Mouse (Mus musculus) hindlimb bud, embryonic 11.5 days (tissue): ENCODE measurements at regions not wholly inside any gene's neighbourhood (a gene's known extent, or its start where the extent isn't known, plus 50 kb on each side); places are given as distances from the start of the nearest gene placed in this dataset.

Experiments
- DNase-seq: peaks from one replicate; pipeline ENCODE4 v3.0.0-alpha.2; 2012; ENCODE audit warnings: low read depth, low spot score; ENCODE audit errors: extremely low spot score

GRCm38 (mm10) chr12:74527190-74527621 lies 211.0 kb upstream of the Gm11042 start:
- DNase-seq = no peak

GRCm38 (mm10) chr12:74523988-74524387 lies 207.8 kb upstream of the Gm11042 start:
- no peak for DNase-seq

GRCm38 (mm10) chr12:74518032-74518431 lies 201.8 kb upstream of the Gm11042 start:
- no peak for DNase-seq

- DNase-seq = no peak
These were observed 200.3 kb upstream of the Gm11042 start for GRCm38 (mm10) chr12:74516527-74516926.

GRCm38 (mm10) chr12:74502791-74503190 lies 186.6 kb upstream of the Gm11042 start:
- DNase-seq = no peak

DNA sequence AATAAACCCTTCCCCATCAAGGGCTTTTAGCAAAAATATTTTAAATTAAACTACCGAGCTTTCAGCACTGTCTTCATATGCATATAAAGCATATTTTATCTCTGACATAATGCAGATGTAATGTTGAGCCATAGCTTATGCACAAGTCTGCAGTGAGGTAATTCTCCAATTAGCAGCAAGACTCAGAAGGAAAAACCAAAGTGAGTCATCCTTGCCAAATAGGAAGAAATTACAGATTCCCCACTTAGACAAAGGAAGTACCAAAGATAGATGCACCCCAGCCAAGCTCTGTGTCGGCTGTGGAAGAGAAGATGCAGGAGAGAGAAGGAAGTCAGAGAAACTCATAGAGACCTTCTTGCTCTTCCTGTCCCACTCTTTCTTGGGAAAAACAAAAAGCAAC lies 161.4 kb upstream of the Gm11042 start:
- DNase-seq = no peak

- no peak for DNase-seq
These were observed 158.5 kb upstream of the Gm11042 start for GRCm38 (mm10) chr12:74474741-74475140.

GRCm38 (mm10) chr12:74458521-74458920 lies 142.3 kb upstream of the Gm11042 start:
- DNase-seq = no peak

DNA sequence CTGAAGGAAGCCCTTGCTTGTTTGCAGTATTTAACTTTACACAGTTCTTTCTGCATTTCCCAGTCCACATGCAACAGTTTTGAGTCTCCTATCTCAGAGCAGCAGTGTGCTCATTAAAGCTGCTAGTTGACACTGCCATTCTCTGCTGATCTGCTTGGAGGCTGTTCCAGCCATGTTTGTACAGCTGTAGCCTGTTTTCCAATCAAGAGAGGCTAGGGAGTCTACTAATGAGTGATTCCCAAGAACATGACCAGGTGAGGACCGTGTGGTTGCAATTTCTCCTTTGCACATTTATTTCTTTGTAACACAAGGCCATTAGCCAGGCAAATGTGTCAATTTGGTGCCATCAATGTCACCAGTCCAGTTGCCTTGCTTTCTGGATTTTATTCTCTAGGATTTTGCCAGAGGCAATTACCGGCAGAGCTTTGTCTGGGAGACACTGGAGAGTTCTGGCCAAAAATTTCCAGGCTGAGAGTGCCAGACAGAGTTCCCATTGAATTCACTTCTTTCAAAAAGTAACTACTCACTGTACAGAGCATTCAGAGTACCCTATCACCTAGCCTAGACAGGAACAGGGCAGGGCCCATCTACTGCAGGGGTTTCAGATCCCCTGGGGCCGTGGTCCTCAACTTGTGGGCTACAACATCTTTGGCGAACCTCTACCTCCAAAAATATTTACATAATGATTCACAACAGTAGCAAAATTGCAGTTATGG lies 136.3 kb upstream of the Gm11042 start:
- DNase-seq = no peak

DNA sequence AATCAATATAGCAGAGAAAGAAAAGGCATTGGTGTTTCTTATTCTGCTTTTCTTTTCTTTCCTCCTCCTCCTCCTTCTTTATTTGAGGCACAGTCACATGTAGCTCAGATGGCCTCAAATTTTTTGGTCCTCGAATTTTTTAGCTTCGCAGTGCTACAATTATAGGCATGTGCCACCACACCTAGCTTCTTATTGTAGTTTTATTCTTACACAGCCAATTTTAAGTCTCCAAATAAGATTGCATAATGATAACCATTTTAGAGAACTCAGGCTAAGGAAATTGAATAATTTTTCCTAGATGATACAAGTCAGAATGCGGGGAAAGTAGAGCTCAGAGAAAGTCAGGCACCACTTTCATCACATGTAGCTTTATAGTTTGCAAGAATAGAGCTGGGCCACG lies 132.1 kb upstream of the Gm11042 start:
- DNase-seq = no peak

DNA sequence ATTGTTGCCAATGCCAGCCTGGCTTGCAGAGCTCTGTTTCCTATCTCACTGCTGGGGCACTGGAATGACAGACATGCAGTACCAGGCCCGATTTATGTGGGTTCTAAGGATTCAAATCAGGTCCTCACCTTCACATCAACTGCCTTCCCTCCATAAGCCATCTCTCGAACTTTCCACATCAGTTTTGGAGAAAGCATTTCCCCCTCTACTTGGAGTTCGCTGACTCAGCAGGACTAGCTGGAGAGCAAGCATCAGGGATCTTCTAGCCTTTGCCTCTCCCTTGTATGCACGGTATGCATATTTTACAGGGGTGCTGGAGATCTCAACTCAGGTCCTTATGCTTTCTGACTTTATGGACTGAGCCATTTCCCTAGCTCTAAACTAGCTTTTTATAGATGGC lies 118.7 kb upstream of the Gm11042 start:
- DNase-seq = no peak

GRCm38 (mm10) chr12:74414738-74415137 lies 98.5 kb upstream of the Gm11042 start:
- no peak for DNase-seq

DNA sequence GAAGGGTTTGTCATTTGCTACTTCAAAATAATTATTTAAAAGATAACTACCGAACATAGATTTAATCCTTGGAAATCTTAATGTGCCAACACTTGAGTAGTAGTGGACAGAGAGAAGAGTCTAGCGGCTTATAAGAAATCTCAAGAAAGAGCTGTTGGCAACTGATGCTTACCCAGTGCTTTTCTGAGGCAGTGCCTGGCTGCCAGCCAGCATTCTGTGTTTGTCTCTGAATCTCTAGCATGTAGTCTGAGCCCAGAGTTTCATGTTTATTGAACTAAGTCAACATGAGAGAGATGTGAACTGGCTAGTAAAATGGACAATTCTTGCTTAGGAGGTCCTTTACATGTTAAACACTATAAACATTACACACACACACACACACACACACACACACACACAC lies 94.3 kb upstream of the Gm11042 start:
- DNase-seq = no peak

- DNase-seq = no peak
These were observed 91.4 kb upstream of the Gm11042 start for GRCm38 (mm10) chr12:74407591-74408095.

DNA sequence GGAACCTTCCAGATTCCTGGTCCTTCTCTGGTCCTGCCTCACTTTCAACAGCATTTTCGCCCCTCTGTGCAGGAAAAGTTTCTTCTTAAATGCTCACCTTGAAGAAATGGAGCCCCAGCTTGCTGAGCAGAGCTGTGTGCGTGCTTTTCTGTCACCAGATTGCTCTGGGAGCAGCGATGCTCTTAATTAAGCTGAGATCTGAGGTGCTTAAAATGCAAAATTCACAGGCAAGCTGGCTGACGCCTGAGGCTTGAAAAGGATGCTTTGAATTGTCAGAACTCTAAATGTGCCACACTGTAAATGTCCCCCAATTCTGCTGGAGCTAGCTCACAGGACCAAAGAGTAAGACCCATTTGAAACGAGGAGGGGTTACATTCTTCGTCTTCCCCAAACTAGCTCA lies 73.6 kb upstream of the Gm11042 start:
- no peak for DNase-seq
